Mouse (Mus musculus) liver, embryonic 16.5 days (tissue): ENCODE measurements around the gene AI467606. TPM values are rescaled to one million over a fixed set of nuclear protein-coding genes. Genes with fewer than 3 reads are reported as not detected.
A peak's percentile ranks its signal among the peaks of the same experiment; 100 is the strongest.

Experiments used
- ATAC-seq: fragments of 200-750 bp; cut with Nextera tagmentation; 2 replicates; pipeline ENCODE4 v1.8.0; 2017; ENCODE audit warnings: low read depth, mild to moderate bottlenecking, moderate number of reproducible peaks, moderate library complexity
- H3K27ac ChIP-seq: fragments of 300-500 bp; sonication (generic); 2 replicates; pipeline ENCODE4 v1.5.1; 2014; ENCODE audit warnings: mild to moderate bottlenecking, low read length
- H3K27me3 ChIP-seq: fragments of 300-500 bp; sonication (generic); 2 replicates; pipeline ENCODE4 v1.6.1; 2014; ENCODE audit warnings: low read depth, low read length, mixed read lengths; ENCODE audit not compliant: control insufficient read depth, insufficient read depth
- H3K36me3 ChIP-seq: fragments of 300-500 bp; sonication (generic); 2 replicates; pipeline ENCODE4 v1.6.1; 2014; ENCODE audit warnings: mild to moderate bottlenecking; ENCODE audit not compliant: control insufficient read depth, insufficient read depth
- H3K4me1 ChIP-seq: fragments of 300-500 bp; sonication (generic); 2 replicates; pipeline ENCODE4 v1.6.1; 2014; ENCODE audit warnings: low read depth, low read length, mixed read lengths; ENCODE audit not compliant: control insufficient read depth
- H3K4me2 ChIP-seq: fragments of 300-500 bp; sonication (generic); 2 replicates; pipeline ENCODE4 v1.6.1; 2014; ENCODE audit warnings: low read depth, low read length, mixed read lengths
- H3K4me3 ChIP-seq: fragments of 300-500 bp; sonication (generic); 2 replicates; pipeline ENCODE4 v1.5.1; 2014; ENCODE audit warnings: low read depth, mild to moderate bottlenecking, low read length
- H3K9ac ChIP-seq: fragments of 300-500 bp; sonication (generic); 2 replicates; pipeline ENCODE4 v1.6.1; 2014; ENCODE audit warnings: low read depth, low read length
- H3K9me3 ChIP-seq: fragments of 300-500 bp; sonication (generic); replicated peaks from 2 replicates; pipeline ENCODE4 v1.6.1; 2016; ENCODE audit warnings: low read length; ENCODE audit not compliant: control insufficient read depth
- WGBS: fragments of 180-500 bp; shearing (Covaris S2); extraction: QIAGEN DNeasy Blood & Tissue Kit; methylation state at CpG from one replicate; pipeline ENCODE4 v1.1.7; 2014; ENCODE audit not compliant: insufficient replicate concordance; 5-methylcytosine and 5-hydroxymethylcytosine counted together
- polyA plus RNA-seq: library from polyadenylated mRNA; unstranded; fragments of >200 nt; fragmentation: Nextera tagmentation; extraction: Ambion mirVana; gene quantifications from 2 replicates; pipeline ENCODE4 v1.2.1, GENCODE M21; 2015

The AI467606 gene
- polyA plus RNA-seq, 1 experiment from 2014 or later, result 8.7 TPM

DNA sequence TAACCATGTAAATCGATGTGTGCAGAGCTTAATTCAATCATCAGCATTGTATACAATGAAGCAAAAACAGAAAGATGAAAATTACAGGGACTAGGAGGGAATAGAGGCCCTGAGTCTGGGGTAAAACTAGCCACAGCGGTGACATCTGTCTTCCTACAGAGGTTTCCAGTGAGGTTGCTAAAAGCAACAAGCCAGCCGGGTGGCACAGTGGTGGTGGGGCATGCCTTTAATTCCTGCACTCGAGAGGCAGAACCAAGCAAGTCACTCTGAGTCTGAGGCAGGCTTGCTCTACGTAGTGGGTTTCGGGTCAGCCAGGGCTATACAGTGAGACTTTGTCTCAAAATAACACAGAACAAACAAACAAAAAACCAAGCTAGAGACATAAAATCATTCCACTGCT is 11.0 kb downstream of the AI467606 start:
- H3K9me3 ChIP-seq, result no peaks in the 10 kb centered on the region
- no peaks in the 10 kb centered on the region for H3K27me3 ChIP-seq
- WGBS, result 59% methylated on average over 6 of the region's 6 CpGs
- no peak for ATAC-seq
- H3K27ac ChIP-seq, result no peak overlapping the region
- H3K4me1 ChIP-seq, result peaks cover 16% of the 10 kb centered on the region
- H3K4me3 ChIP-seq, result no peak overlapping the region
- H3K9ac ChIP-seq, result no peak overlapping the region
- no peak overlapping the region for H3K4me2 ChIP-seq
- no peaks in the 10 kb centered on the region for H3K36me3 ChIP-seq

DNA sequence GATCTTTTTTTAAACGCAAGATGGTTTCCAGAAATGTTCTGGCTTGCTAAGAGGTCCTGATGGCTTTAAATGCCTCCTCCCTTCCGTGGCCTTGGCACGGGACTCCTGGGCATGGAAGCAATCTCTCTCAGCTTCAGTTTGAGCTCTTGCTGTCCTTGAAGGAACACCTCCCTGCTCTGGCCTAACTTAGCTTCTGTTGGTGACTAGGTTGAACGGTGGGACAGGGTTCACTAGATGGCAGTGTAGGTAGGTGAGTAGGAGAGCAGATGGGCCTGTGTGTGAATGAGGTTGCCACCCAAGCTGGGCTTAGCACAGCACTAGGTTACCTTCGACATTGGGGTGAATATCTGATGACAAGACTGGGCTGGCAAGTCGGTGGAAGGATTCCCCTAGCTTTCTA is 12.8 kb downstream of the AI467606 start:
- no peaks in the 10 kb centered on the region for H3K27me3 ChIP-seq
- no peak for ATAC-seq
- no peak overlapping the region; the same call in 1 of the 2 replicates for H3K27ac ChIP-seq
- H3K9ac ChIP-seq, result no peak overlapping the region
- H3K4me1 ChIP-seq, result peaks cover 9% of the 10 kb centered on the region
- H3K9me3 ChIP-seq, result no peaks in the 10 kb centered on the region
- H3K36me3 ChIP-seq, result no peaks in the 10 kb centered on the region
- H3K4me2 ChIP-seq, result no peak overlapping the region
- no peak overlapping the region for H3K4me3 ChIP-seq
- 62% methylated on average over 6 of the region's 6 CpGs for WGBS

- WGBS, result 15% methylated on average over 17 of the region's 17 CpGs
- H3K4me2 ChIP-seq, result peak overlapping the region; percentile 47
- H3K9me3 ChIP-seq, result no peaks in the 10 kb centered on the region
- peak overlapping the region; percentile 19; the same call in 1 of the 2 replicates for H3K4me3 ChIP-seq
- no peaks in the 10 kb centered on the region for H3K27me3 ChIP-seq
- H3K36me3 ChIP-seq, result no peaks in the 10 kb centered on the region
- H3K9ac ChIP-seq, result no peak overlapping the region
- ATAC-seq, result peak; percentile 35; the same call in 1 of the 2 replicates
- peaks cover 9% of the 10 kb centered on the region for H3K4me1 ChIP-seq
- H3K27ac ChIP-seq, result no peak overlapping the region; the same call in 1 of the 2 replicates
Observed at GRCm38 (mm10) chr7:127104560-127105332, 13.6 kb downstream of the AI467606 start.

DNA sequence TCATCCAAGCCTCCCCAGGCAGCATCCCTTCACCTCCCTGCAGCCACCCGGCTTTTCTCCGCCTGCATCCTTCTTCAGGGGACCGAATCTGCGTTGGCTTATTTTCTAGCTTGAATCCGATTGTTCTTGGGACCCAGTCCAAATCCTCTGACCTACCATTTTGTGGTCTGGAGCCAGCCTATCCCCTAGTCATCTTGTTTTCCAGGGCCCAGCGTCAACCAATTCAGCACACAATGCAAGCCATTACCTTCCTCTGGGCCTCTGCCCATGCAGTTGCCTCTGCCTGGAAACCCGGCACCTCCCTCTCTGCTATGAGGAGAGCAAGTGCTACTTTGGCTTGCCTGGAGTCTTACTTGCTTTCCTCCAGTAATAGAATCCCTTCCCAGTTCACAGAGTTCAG is 14.4 kb downstream of the AI467606 start:
- WGBS, result 67% methylated on average over 7 of the region's 7 CpGs
- no peaks in the 10 kb centered on the region for H3K9me3 ChIP-seq
- no peak for ATAC-seq

DNA sequence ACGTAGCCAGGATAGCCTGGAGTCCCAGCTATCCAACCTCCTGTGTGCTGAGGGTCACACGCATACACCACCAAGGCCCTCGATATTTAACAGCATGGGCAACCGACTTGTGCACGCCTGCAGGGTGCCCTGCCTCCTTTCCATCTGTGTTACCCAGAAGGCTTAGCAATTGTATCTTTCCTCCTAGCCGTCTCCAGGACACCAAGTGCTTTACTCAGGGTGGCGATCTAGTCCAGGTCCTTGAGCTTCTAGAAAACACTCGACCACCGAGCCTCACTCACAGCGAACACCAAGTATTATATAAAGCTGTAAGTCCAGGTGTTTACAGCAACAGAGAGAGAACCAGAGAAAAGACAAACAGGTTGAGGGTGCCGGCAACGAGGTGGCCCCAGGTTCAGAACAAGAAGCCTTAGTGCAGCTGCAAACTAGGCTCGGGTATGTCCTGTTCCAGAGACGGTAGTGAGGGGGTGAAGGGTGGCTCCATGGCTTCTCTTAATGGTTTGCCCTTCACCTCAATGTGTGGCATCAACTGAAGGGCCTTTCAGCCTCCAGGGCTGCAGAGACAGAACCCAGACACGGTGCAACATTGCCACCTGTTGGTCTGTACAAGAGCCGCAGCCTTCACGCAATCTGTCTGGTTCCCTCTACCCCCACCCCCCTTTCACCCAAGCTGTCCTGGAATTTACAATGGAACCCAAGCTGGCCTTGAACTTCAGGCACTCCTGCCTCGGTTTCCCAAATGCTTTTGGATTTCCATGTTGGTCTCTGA is 19.3 kb downstream of the AI467606 start:
- no peak overlapping the region for H3K9ac ChIP-seq
- WGBS, result 40% methylated on average over 18 of the region's 18 CpGs
- no peaks in the 10 kb centered on the region for H3K27me3 ChIP-seq
- peaks cover 27% of the 10 kb centered on the region for H3K4me1 ChIP-seq
- H3K4me2 ChIP-seq, result no peak overlapping the region
- H3K27ac ChIP-seq, result no peak overlapping the region
- H3K9me3 ChIP-seq, result no peaks in the 10 kb centered on the region
- H3K4me3 ChIP-seq, result no peak overlapping the region
- ATAC-seq, result 0 out of 2 replicates have a peak, but pooled peaks have one; percentile 37
- H3K36me3 ChIP-seq, result no peaks in the 10 kb centered on the region

More for the DNA sequence above, 14.4 kb downstream of the AI467606 start:
- H3K4me1 ChIP-seq, result peaks cover 9% of the 10 kb centered on the region
- no peak overlapping the region for H3K27ac ChIP-seq
- H3K36me3 ChIP-seq, result no peaks in the 10 kb centered on the region
- H3K9ac ChIP-seq, result no peak overlapping the region
- no peak overlapping the region for H3K4me3 ChIP-seq
- no peak overlapping the region for H3K4me2 ChIP-seq
- no peaks in the 10 kb centered on the region for H3K27me3 ChIP-seq

- H3K4me3 ChIP-seq, result no peak overlapping the region
- peaks cover 27% of the 10 kb centered on the region for H3K4me1 ChIP-seq
- no peaks in the 10 kb centered on the region for H3K27me3 ChIP-seq
- ATAC-seq, result peak; percentile 54; the same call in 1 of the 2 replicates
- no peak overlapping the region for H3K4me2 ChIP-seq
- H3K9me3 ChIP-seq, result no peaks in the 10 kb centered on the region
- H3K9ac ChIP-seq, result no peak overlapping the region
- 33% methylated on average over 6 of the region's 6 CpGs for WGBS
- H3K36me3 ChIP-seq, result no peaks in the 10 kb centered on the region
- no peak overlapping the region for H3K27ac ChIP-seq
Observed at GRCm38 (mm10) chr7:127111461-127111860, 20.3 kb downstream of the AI467606 start.

DNA sequence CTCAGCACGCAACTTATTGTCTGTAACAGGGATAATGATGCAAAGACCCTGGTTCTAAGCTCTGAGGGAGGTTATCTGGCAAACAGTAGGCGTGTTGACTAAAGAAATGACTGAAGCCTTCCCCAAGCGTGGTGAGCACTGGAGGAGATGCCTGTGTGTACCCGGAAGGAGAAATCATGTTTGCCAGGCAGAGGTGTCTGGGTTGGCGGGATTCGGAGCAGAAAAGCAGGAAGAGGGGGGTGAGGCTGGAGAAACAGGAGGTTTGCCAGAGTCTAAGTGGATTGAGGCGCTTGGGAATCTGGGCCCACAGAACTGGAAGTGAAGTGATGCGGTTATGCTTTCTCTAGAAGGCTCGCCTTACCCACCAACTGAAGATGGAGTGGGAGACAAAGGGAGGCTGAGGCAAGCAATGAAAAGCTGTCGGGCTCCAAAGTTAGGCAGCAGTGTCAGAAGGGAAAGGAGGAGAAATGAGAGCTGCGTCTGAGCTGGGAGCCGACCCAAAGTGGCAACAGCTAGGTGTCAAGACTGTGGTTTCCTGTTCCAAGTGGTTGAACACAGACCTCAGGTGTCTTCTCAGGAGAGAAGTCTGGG is 21.2 kb downstream of the AI467606 start:
- Histone ChIP-seq H3K27ac (0 out of 2 replicates have a peak overlapping the region, but pooled peaks have one; percentile 9), H3K9me3 (no peaks in the 10 kb centered on the region), H3K27me3 (no peaks in the 10 kb centered on the region), H3K4me3 (no peak overlapping the region), H3K9ac (no peak overlapping the region), H3K36me3 (no peaks in the 10 kb centered on the region), H3K4me2 (no peak overlapping the region), H3K4me1 (peaks cover 29% of the 10 kb centered on the region)
- WGBS, result 61% methylated on average over 12 of the region's 12 CpGs
- ATAC-seq, result no peak

DNA sequence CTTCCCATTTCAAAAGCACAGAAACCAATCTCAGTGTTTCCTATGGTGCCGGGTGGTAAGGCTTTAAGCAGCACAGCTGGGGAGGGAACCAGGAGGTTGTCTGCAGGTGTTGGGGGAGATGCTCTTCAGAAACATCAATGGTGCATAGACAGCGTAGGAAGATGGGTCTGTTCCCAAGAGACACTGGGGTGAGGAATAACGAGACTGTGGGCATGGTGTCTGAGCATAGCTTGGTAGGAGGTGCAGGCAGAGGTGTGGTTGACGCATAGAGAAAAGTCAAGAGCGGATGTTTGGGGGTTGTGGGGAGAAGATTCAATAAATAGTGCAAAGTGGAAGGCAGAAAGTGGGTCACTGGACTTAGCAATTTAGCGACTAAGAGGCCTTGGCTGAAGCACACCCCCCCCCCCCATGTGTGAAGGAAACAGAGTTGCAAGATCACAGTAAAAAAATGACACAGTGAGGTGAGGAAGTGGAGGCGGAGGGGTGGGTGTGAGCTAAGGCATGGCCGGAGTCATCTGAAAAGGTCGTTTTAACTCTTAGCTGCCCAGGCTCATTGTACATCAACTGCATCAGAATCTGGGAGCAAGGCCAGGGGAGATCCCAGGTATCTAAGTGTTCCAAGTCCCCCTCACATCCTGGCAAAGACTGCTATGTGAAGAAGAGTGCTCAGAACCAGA is 21.9 kb downstream of the AI467606 start:
- Histone ChIP-seq H3K27me3 (no peaks in the 10 kb centered on the region), H3K27ac (0 out of 2 replicates have a peak overlapping the region, but pooled peaks have one; percentile 9), H3K9ac (no peak overlapping the region), H3K36me3 (no peaks in the 10 kb centered on the region), H3K4me2 (no peak overlapping the region), H3K4me1 (peaks cover 36% of the 10 kb centered on the region), H3K9me3 (no peaks in the 10 kb centered on the region), H3K4me3 (no peak overlapping the region)
- WGBS, result 33% methylated on average over 9 of the region's 9 CpGs
- ATAC-seq, result no peak
